Mouse (Mus musculus): ENCODE results near the gene Gstm3.
"Not testable (repeated sequence)": the region's sequence is repeated elsewhere in the genome, so short reads cannot be mapped to it uniquely, and the experiment has no call there.

Gstm3 gene

DNA sequence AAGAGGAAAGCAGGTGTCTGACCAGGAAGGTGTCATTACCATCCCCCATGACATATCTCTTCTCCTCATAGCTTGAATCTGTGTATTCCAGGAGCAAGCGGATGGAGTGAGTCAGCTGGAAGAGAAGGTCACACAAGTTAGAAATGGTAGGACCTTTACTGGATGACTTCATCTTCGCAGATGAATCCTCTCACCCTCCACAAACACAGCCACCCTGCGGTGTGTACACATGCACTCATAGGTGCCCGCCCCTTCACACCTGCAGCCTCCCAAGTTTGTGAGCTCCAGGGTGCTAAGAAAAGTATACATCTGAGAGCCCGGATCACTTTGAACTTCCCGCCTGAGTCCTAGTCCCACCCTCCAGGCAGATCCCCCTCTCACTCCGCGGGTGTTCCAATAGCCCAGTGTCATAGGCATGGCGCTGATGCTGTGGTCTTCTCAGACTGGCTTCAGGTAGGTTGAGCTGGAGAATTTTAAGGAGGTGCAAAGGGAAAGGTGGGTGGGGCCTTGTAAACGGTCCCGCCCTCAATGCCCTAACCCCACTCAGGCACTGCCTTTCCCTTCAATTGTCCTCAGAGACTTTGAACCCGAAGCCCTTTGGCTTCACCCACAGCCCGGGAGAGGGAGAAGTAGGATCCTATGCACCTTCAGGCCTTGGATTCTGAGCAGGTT is at the start of gene Gstm3:
TSS of gene Gstm3 (minus strand) at position 560 of the 672 bp plus-strand sequence.
- no peak for DNase-seq (ENCODE audit: low spot score)

DNA sequence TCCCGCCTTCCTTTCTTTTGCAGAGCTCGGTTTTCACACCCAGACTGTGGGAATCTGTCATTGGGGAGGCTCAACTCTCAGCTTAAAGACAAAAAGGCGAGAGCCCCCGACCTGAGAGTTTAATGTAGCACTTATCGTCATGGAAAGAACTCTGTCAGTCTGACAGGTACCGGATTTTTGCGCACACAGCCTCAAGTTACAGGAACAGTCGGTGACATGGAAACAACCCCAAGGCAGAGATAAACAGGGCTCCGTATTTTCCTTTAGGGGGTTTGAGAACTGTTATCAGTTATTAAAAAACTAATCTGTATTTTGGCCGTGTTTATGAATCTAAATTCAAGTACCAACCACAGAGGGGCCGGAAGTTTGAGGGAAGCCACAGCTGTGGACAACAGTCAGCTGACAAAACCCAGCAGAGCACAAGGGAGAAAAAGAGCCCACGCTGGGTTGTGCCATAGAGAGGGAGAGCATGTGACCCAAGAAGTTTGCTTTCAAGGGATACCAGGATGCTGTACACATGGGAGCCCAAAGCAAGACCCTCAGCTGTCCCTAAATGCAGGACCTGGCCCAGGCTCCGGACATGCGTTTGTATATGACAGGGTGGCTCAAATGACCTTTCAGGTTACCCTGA is 49.2 kb upstream of the Gstm3 start:
- no peak for DNase-seq (ENCODE audit: low spot score)

DNA sequence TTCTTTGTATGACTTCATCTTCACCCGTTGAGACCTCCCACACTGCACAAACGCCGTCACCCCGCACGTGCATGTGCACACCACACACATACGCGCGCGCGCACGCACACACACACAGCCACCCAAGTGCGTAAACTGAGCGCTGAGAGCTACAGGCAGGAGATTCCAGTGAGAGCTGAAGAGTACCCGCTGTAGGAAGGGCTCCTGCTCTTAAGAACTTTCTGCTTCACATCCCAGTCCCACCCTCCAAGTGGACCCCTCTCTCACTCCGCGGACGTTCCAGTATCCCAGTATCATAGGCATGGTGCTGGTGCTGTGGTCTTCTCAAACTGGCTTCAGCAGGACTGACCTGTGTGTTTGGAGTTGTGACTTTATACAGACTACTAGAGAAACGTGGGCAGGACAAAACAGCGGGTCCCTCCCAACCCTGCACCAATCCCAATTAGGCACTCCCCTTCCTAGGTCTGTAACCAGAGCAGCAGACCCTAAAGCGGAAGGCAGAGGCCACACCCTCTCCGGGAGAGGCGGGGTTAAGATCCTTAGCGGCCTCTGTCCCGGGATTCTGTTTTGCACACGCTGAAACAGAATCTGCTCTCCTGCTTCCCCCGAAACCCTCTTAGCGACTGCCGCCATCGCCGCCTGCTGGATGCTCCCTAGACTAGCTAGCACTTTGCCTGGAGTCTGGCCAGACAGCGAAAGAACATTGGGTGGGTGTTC is 48.5 kb upstream of the Gstm3 start, which contains the start of gene Gstm1:
TSS of gene Gstm1 (minus strand) at position 501 of the 717 bp plus-strand sequence.
- peak; percentile 69 for DNase-seq (ENCODE audit: low spot score)

DNA sequence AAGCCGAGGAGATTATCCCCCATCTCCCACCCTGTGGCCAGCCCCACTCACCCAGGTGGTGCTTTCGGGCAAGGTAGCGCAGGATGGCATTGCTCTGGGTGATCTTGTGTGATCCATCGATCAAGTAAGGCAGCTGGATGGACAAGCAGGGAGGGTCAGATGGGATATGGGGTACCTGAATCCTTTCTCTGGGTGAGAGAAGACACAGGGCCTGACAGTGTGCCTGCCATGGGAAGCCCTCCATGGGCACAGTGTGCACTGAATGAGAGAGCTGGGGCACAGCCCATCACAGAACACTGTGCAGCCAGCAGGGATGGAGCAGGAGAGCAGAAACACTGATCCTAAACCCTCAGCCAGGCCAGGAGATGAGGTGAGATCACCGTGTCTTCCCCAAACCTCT is 47.4 kb upstream of the Gstm3 start:
- not testable (repeated sequence) for DNase-seq (ENCODE audit: low spot score)

DNA sequence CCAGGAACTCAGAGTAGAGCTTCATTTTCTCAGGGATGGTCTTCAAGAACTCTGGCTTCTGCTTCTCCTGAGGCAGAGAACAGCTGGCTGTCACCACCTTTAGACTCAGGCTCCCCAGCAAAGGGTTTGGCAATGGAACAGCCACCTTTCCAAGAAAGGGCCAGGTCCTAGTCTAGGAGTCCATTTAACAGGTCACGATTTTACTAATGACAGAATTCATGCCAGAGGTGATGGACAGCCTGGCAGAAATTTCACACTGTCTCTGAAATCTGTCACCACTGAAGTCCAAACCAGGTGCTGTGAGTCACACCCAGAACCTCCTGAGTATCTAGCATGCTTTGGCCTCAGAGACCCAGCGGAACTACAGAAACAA is 45.9 kb upstream of the Gstm3 start:
- DNase-seq (ENCODE audit: low spot score), result no peak

DNA sequence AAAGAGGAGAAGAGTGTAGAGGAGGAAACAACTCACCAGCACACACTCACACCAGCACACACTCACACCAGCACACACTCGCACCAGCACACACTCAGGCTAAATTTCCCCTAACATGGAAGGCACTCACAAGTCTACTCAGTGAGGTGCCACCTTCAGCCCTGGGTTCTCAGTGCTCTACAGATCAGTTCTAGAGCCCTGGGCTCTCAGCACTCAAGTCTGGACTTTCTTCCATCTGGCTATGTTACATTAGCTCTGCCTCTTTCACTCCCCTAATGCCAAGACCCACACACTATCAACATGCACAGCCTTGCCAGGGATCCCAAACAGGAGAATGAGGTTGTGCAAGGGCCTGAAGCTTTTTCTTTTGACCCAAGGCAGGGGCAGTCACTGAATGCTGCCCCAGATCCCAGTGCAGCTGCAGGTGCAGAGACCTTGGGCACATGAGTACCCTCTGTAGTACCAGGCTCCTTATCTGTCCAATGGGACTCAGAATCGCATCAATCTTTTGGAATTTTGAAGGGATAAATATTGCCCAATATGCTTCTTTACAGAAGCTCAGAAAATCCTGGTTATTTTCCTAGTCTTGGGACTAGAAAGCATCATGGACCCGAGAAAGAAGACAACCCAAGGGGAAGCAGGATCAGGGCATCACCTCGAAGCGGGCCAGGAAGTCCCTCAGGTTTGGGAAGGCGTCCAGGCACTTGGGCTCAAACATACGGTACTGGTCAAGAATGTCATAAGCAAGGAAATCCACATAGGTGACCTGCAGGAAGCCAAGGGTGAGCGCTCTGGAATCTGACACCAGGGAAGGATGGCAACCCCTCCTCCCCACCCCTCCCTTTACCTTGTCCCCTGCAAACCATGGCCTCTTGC is 45.3 kb upstream of the Gstm3 start:
- DNase-seq (ENCODE audit: low spot score), result no peak

DNA sequence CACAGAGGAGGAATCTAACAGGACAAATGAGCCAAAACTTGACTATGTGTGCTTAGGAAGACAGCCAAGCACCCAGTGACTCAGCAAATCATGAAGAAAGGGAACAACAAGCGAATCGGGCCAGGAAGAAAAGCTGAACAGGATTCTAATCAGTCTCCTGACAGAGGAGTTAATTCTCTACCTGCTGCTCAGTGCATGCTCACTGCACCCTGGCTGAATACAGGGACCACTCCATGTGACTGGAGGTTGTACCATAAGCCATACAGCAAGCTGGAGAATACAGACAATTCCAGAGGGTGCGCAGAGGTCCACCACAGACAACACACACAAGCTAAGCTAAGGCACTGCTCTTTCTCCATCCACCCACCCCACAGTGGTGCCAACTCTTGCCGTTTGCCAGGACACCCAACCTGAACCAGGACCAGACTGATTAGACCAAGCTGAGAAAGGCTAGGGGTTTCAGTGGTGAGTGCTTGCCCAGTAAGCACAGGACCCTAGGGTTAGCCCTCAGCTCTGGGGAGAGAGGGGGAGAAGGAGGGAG is 44.3 kb upstream of the Gstm3 start:
- DNase-seq (ENCODE audit: low spot score), result no peak

DNA sequence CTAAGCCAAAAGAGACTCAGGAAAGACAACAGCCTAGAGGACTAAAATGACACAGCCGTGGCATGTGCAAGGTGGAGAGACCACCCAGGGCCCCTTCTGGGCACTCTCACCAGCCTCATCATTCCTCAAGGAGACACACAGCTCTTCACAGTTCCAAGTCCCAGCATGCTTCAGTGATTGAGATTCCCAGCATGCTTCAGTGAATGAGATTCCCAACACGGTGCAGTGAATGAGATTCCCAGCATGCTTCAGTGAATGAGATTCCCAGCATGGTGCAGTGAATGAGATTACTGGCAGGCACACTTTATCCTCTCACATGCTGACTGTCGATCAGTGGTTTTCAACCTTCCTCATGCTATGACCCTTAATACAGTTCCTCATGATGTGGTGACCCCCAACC is 42.5 kb upstream of the Gstm3 start:
- no peak for DNase-seq (ENCODE audit: low spot score)

DNA sequence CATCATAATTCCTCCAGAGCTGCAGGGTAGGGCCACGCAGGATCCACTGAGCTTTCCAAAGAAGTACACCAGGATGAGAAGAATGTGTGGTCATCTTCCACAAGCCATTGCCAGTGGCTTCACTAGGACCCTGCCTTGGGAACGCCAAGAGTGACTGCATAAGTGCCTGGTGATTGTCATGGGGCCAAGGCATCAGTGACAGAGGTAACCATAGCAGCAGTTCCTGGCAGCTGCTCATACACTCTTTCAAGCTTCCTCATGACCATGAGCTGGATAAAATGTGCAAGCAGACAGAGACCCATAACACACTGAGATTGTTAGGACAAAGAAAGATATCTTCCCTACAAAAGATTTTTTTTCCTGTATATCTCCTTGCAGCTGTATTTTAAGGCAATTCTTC is 41.2 kb upstream of the Gstm3 start:
- DNase-seq (ENCODE audit: low spot score), result no peak

DNA sequence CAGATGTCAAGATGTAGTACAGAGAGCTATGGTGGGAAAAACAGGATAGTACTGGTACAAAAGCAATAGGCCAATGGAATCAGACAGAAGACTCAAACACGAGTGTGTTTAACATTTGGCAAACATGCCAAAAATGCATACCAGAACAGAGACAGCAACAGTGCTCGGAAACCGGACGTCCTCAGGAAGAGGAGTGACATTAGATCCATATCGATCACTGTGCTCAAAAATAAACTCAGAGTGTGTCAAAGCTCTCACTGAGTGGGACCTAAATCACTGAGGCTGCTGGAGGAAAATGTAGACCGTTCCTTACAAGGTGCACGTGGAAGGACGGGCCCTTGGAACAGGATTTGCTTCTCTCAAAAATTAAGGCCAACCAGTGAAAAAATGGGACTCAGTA is 32.9 kb upstream of the Gstm3 start:
- DNase-seq (ENCODE audit: low spot score), result no peak

DNA sequence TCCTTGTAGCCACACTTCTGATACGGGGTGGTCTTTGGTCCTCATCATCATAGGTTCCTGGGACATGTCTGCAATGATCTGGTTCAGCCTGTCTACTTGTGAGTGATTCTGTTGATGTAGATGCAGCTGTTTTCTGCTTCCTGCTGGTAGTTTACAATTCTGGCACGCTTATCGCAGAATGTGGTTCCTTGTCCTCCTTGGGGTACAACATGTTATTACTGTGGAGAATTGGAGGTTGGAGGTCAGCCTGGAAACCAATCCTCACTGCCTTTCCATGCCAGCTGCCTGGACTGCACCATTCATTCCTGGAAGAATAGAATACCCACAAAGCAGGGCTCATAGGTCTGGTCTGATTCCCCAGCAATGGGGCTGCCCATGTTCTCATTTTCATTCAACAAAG is 30.4 kb upstream of the Gstm3 start:
- DNase-seq (ENCODE audit: low spot score), result no peak

DNA sequence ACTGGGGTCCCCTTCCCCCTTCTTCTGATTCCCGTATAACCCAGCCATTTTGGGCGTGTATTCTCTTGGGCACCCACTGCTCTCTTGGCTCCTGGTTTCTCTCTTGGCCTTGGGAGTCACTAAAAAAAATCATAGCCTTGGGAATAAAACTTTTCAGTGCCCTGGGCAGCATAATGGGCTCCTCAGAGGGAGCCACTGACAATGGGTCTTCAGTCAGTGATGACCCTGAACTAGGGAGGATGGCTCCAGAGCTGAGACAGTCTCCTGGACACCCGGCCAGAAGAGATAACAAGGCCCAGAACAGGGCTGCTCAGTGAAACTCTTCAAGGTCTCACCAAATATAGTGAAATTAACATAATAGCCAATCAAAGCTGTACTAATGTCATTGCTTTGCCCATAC is 29.5 kb upstream of the Gstm3 start:
- no peak for DNase-seq (ENCODE audit: low spot score)

DNA sequence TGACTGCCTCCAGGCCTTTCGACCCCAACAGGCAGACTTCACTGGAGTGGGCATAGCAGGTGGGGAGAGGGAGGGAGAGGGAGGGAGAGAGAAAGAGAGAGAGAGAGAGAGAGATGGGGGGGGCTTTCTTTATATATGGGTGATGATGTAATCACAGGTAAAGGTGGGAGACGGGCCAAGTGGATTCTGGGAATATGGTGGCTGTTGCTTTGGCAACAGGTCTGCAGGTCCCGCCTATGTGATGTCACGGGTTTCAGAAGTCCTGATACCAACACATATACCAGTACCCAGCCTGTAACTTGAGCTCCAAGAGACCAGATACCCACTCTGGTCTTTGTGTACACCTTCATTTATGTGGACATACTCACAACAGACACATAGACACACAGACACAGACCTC is 27.5 kb upstream of the Gstm3 start:
- DNase-seq (ENCODE audit: low spot score), result no peak

DNA sequence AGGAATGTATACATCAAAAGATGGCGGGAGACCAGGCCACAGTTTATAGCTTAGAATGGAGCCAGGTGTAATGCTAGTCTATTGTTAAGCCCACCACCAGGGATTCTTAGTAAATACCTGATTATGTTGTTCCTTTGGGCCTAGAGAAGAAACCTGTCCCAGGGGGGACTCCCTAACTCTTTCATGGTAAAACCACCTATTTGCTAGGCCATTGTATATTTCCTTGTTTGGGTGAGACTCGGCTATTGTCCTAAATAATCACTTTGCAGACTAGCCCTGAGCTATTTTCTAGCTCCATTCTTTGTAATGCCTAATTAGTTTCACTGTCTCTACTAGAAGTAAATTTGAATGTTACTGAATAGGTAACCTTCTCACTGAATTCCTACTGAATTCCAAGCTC is 26.9 kb upstream of the Gstm3 start:
- DNase-seq (ENCODE audit: low spot score), result not testable (repeated sequence)

DNA sequence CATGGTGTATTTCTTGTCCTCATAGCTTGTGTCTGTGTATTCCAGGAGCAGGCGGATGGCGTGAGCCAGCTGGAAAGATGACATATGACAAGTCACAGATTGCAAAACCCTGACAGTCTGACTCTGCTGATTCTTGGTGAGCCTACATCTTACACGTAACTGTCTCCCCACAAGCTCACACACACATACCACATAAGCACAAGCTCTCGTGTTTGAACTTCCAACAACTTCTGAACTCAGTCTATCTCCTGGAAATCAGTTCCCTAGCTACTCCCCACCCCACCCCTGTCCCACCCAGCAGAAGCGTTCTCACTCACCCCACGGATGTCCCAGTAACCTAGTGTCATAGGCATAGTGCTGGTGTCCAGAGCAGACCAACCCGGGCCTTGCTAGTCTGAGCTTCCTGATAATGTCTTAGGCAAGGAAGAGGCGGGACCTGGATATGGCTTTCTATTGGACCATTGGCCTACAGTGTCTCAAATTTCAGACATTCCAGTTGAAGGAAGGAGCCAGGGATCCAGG is 17.0 kb upstream of the Gstm3 start, which contains the start of gene Gstm2:
TSS of gene Gstm2 (minus strand) at position 413 of the 522 bp plus-strand sequence.
- DNase-seq (ENCODE audit: low spot score), result no peak

DNA sequence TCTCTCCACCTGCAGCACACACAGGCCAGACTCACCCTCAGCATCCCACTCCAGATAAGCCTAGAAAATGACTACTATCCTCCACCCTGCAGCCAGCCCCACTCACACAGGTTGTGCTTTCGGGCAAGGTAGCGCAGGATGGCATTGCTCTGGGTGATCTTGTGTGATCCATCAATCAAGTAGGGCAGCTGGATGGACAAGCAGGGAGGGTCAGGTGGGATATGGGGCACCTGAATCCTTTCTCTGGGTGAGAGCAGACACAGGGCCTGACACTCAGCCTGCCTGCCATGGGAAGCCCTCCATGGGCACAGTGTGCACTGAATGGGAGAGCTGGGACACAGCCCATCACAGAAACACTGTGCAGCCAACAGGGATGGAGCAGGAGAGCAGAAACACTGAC is 16.1 kb upstream of the Gstm3 start:
- DNase-seq (ENCODE audit: low spot score), result not testable (repeated sequence)

DNA sequence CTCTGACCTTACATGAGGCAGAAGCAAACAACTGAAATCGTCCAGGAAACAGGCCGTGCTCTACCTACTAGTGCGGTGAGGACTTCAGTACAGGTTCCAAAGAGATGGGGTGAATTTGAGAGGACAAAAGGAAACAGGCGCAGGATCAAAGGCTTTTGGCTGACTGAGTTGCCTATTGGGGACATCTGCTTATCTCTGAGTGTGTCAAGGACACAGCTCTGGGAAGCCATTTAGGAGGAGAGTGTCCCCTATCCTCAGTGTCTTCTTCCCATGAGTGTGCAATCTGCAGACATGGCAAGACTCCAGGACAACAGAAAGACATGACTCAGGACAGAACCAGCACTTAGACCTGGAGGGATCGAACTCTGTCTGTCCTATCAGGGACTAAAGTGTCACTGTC is 15.4 kb upstream of the Gstm3 start:
- DNase-seq (ENCODE audit: low spot score), result no peak

DNA sequence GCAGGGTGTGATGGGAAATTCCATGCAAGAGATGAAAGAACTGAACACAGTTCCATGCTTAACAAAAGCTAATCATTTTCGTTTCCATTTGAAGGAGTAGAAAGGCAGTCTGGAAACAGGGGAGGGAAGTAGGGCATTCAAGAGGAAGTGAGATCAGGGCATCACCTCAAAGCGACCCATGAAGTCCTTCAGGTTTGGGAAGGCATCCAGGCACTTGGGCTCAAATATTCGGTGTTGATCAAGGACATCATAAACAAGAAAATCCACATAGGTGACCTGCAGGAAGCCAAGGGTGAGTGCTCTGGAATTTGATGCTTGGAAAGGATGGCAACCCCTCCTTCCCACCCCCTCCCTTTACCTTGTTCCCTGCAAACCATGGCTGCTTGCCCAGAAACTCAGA is 14.7 kb upstream of the Gstm3 start:
- no peak for DNase-seq (ENCODE audit: low spot score)

DNA sequence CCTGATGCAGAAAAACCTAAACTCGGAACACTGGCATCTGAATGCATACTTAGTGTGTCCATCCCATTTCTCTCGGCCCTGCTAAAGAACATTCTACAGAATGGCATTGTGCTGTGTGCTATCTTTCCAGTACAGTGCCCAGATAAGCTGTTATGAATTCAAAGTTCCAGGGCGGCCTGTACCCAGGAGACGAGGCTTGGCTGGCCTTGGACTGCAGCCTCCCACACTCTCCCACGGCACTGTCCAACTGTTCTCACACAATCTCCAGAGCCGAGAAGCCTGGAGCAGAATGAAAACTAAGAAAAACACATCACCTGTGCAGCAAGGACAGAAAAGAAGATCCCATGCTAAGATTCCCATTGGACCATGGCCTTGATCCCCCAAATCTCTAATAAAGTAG is 13.6 kb upstream of the Gstm3 start:
- no peak for DNase-seq (ENCODE audit: low spot score)

DNA sequence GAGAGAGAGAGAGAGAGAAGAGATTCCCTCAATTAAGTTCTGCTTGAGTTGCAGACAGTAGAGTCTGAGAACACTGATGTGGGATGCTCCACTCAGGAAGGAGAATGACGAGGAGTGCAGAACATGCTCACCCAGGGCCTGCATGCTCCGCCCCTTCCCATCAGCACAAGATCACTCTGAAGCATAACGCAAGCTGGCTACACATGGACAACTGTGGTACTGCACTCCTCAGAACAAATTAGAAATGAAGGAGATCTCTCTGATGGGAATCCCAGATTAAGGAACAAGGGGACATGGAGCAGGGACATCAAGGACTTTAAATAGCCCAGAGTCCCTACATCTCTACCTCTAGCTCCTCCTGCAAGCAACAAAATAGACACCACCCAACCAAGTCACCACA is 12.2 kb upstream of the Gstm3 start:
- no peak for DNase-seq (ENCODE audit: low spot score)

DNA sequence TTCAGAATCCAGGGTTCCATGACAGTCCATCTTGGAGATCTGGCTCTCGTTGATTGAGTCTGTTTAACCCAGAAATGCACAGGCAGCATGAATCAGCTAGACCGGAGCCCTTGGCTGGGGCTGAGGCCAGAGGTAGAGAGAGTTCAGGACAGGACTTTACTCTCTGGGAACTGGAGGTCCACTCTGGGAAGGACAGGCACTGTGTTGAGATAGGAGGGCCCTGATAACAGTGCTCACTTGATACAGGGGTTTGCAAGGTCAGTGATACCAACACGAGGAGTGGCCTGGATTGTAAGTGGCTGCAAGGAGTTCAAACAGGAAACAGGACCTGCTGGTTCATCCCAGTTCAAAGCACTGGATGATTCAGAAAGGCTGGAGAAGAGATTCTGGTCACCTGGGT is 8.6 kb upstream of the Gstm3 start:
- no peak for DNase-seq (ENCODE audit: low spot score)

DNA sequence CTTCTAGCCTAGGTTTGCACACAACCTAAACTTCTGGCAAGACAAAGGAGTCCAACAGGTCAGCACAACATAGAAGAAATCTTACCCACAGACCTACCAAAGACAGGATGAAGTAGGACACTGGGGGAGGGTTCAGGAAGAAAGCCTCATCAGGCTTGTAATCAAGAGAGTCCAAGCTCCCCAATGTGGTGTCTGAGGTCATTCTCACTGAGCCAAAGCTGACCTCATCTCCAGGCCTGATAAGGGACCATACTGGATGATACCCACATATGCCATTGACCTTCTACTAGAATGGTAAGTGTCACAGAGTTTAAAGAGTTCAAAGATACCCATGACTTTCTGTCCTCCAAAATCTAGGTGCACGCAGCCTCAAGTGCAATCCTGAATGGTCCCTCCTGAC is 5.2 kb upstream of the Gstm3 start:
- DNase-seq (ENCODE audit: low spot score), result no peak
